Mouse (Mus musculus): ENCODE results near the gene Esr1. TPM values are rescaled to one million over a fixed set of nuclear protein-coding genes. Genes with fewer than 3 reads are reported as not detected.

Gene Esr1
- polyA plus RNA-seq, 1 experiment from 2014 or later = 0.34 TPM

DNA sequence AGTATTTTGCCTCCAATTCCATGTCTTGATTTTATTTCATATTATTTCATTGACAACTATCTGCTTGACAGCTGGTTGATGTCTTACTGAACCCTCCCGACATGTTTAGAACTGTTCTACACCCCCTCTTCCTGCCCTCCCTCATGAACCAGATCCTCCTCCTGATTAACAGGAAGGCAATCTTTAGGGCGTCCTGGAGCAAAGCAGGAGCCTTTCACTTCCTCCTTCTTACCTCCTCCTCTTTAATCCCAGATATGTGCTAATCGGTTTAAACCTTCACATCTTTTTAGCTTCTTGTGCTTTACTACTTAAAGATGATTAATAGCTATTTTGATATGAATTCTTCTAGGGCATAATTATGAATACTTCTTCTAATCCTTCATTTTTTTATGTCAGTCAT lies 166.6 kb downstream of the Esr1 start:
- 48% methylated on average over 3 of the region's 3 CpGs for WGBS
- Histone ChIP-seq H3K9me3 (ENCODE audit: control insufficient read depth, low read length) (no peaks in the 10 kb centered on the region), H3K36me3 (ENCODE audit: control insufficient read depth, insufficient read depth, low read length) (no peaks in the 10 kb centered on the region), H3K4me3 (ENCODE audit: low read depth, low read length) (no peak overlapping the region), H3K27me3 (replicated peaks; ENCODE audit: control insufficient read depth, insufficient read depth, low read length) (no peaks in the 10 kb centered on the region), H3K4me1 (replicated peaks; ENCODE audit: control insufficient read depth, insufficient read depth, low read length) (no peaks in the 10 kb centered on the region), H3K9ac (ENCODE audit: low read length) (no peak overlapping the region), H3K27ac (ENCODE audit: low read depth) (no peak overlapping the region), H3K4me2 (ENCODE audit: low read length) (no peak overlapping the region)
- no peak for DNase-seq (ENCODE audit: low spot score)
- no peak for ATAC-seq (replicated peaks; ENCODE audit: low FRiP score, low TSS enrichment, low read depth)

DNA sequence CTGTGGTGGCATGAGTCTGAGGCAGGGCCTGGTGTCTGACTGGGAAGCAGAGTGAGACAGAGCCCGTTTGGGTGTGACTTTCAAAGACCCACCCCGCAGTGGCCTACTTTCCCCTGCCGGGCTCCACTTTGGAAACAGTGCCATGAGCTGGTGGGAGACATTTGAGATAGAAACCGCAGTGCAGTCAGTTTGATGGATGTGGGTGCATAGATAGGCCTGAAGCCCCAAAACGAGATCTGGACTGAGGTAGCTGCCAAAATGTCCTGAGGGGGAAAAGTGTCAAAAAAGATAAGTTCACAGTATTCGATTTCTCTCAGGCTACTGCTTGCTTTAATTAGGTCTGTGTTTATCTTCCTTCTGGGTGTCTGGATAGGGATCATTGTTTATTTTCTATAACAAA lies 169.5 kb downstream of the Esr1 start:
- WGBS = 54% methylated on average over 6 of the region's 6 CpGs
- Histone ChIP-seq H3K4me2 (ENCODE audit: low read length) (no peak overlapping the region), H3K27me3 (replicated peaks; ENCODE audit: control insufficient read depth, insufficient read depth, low read length) (no peaks in the 10 kb centered on the region), H3K9me3 (ENCODE audit: control insufficient read depth, low read length) (no peaks in the 10 kb centered on the region), H3K36me3 (ENCODE audit: control insufficient read depth, insufficient read depth, low read length) (no peaks in the 10 kb centered on the region), H3K27ac (ENCODE audit: low read depth) (no peak overlapping the region), H3K9ac (ENCODE audit: low read length) (no peak overlapping the region), H3K4me3 (ENCODE audit: low read depth, low read length) (no peak overlapping the region), H3K4me1 (replicated peaks; ENCODE audit: control insufficient read depth, insufficient read depth, low read length) (no peaks in the 10 kb centered on the region)
- no peak for DNase-seq (ENCODE audit: low spot score)
- ATAC-seq (replicated peaks; ENCODE audit: low FRiP score, low TSS enrichment, low read depth) = no peak

DNA sequence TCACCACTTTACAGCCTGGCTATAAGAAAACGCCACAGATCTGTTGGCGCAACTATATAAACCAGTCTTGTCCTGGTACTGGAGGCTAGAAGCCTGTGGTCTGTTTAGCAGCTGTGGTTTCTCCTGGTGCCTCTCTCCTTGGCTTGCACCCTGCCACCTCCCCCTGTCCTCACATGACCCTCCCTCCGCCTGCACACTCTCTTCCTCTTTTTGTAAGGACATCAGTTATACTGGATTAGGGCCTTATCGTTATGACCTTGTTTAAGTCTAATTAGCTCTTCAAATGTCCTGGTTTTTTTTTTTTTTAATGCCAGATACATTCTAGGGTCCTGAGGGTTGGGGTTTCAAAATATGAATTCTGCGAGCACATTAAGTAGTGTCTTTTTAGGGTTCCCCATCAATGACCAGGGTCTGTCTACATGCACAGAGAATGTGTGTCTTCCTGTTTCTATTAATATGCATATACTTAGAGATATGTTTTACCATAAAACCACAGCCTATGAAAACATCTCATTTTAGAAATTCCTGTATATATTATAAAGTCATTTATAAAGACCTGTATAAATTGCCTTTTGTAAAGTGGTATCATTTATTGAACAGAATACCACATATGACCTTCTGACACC lies 175.7 kb downstream of the Esr1 start:
- WGBS = 83% methylated on average over 5 of the region's 5 CpGs
- Histone ChIP-seq H3K4me2 (ENCODE audit: low read length) (no peak overlapping the region), H3K27ac (ENCODE audit: low read depth) (no peak overlapping the region), H3K9me3 (ENCODE audit: control insufficient read depth, low read length) (no peaks in the 10 kb centered on the region), H3K9ac (ENCODE audit: low read length) (no peak overlapping the region), H3K36me3 (ENCODE audit: control insufficient read depth, insufficient read depth, low read length) (no peaks in the 10 kb centered on the region), H3K4me1 (replicated peaks; ENCODE audit: control insufficient read depth, insufficient read depth, low read length) (no peaks in the 10 kb centered on the region), H3K4me3 (ENCODE audit: low read depth, low read length) (no peak overlapping the region), H3K27me3 (replicated peaks; ENCODE audit: control insufficient read depth, insufficient read depth, low read length) (no peaks in the 10 kb centered on the region)
- DNase-seq (ENCODE audit: low spot score) (no peak), ATAC-seq (replicated peaks; ENCODE audit: low FRiP score, low TSS enrichment, low read depth) (no peak)

DNA sequence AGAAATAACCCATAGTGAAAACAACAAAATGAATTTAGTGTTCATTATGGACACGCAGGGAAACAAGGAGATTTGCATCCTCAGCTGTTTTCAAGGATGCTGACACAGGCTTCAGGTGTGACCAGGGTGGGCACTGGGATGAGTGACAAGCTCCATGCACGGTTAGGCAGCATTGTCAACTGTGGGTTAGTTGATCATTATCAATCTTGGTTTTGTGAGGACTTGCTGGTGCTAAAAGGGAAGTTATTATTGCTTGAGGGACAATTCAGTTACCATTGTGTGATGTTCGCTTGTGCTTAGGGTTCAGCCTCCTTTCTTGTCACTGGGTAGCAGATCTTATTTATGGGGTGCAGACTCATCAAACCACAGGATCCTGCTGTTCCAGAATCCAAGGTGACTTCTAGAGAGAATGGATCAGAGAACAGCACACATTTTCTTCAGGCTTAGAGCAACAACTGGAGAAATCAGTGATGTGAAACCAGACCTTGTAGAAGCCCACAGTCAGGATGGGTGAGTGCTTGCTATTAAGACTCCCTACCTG lies 186.9 kb downstream of the Esr1 start:
- no peaks in the 10 kb centered on the region for H3K27me3 ChIP-seq (replicated peaks; ENCODE audit: control insufficient read depth, insufficient read depth, low read length)
- no peak overlapping the region for H3K9ac ChIP-seq (ENCODE audit: low read length)
- H3K36me3 ChIP-seq (ENCODE audit: control insufficient read depth, insufficient read depth, low read length) = no peaks in the 10 kb centered on the region
- 70% methylated on average over 3 of the region's 3 CpGs for WGBS
- ATAC-seq (replicated peaks; ENCODE audit: low FRiP score, low TSS enrichment, low read depth) (no peak), DNase-seq (ENCODE audit: low spot score) (no peak)
- H3K4me1 ChIP-seq (replicated peaks; ENCODE audit: control insufficient read depth, insufficient read depth, low read length) = no peaks in the 10 kb centered on the region
- H3K9me3 ChIP-seq (ENCODE audit: control insufficient read depth, low read length) = no peaks in the 10 kb centered on the region
- H3K4me3 ChIP-seq (ENCODE audit: low read depth, low read length) = no peak overlapping the region
- H3K27ac ChIP-seq (ENCODE audit: low read depth) = no peak overlapping the region
- H3K4me2 ChIP-seq (ENCODE audit: low read length) = no peak overlapping the region

DNA sequence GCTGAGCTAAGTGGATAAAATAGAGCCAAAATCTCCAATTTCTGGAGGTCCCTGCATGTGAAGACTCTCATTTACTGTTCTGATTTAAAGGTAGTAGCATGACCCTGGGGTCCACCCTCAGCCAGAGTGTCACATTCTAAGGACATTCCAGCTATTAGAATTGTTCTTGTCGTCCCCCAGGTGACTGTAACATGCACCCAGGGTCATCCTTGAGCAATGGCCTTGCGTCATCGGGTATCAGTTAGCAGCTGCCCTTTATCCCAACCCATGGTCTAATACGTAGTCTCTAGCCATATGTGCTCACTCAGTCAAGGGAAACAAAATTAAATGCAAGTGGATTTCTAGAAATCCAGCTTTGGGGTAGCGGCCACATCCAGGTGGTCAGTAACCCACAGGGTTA lies 213.0 kb downstream of the Esr1 start:
- WGBS = 85% methylated on average over 5 of the region's 5 CpGs
- no peak overlapping the region for H3K9ac ChIP-seq (ENCODE audit: low read length)
- no peaks in the 10 kb centered on the region for H3K4me1 ChIP-seq (replicated peaks; ENCODE audit: control insufficient read depth, insufficient read depth, low read length)
- no peaks in the 10 kb centered on the region for H3K9me3 ChIP-seq (ENCODE audit: control insufficient read depth, low read length)
- H3K4me3 ChIP-seq (ENCODE audit: low read depth, low read length) = no peak overlapping the region
- no peaks in the 10 kb centered on the region for H3K27me3 ChIP-seq (replicated peaks; ENCODE audit: control insufficient read depth, insufficient read depth, low read length)
- ATAC-seq (replicated peaks; ENCODE audit: low FRiP score, low TSS enrichment, low read depth) (no peak), DNase-seq (ENCODE audit: low spot score) (no peak)
- no peak overlapping the region for H3K4me2 ChIP-seq (ENCODE audit: low read length)
- no peak overlapping the region for H3K27ac ChIP-seq (ENCODE audit: low read depth)
- H3K36me3 ChIP-seq (ENCODE audit: control insufficient read depth, insufficient read depth, low read length) = no peaks in the 10 kb centered on the region

DNA sequence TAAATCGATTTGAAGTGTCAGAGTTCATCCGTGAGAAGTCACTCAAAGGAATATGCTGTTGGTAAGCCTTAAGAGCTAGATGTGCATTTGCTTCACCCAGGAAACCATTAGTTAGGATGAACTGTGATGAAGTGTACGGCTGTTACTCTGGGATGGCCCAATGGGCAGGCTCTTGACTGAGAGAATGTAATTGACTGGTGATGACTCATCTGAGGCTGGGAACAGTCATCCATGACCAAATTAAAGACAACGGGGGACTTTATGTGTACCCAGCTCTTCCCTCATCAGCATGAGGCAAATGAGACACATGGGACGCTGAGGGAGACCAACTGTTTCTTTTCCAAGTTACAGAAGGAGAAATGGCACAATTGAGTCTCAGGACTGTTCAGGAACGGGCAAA lies 219.2 kb downstream of the Esr1 start:
- ATAC-seq (replicated peaks; ENCODE audit: low FRiP score, low TSS enrichment, low read depth) = no peak
- no peak overlapping the region for H3K4me2 ChIP-seq (ENCODE audit: low read length)
- H3K36me3 ChIP-seq (ENCODE audit: control insufficient read depth, insufficient read depth, low read length) = no peaks in the 10 kb centered on the region
- H3K4me1 ChIP-seq (replicated peaks; ENCODE audit: control insufficient read depth, insufficient read depth, low read length) = no peaks in the 10 kb centered on the region
- 85% methylated on average over 6 of the region's 6 CpGs for WGBS
- H3K4me3 ChIP-seq (ENCODE audit: low read depth, low read length) = no peak overlapping the region
- DNase-seq (ENCODE audit: low spot score) = no peak
- H3K27ac ChIP-seq (ENCODE audit: low read depth) = no peak overlapping the region
- H3K9ac ChIP-seq (ENCODE audit: low read length) = no peak overlapping the region
- H3K27me3 ChIP-seq (replicated peaks; ENCODE audit: control insufficient read depth, insufficient read depth, low read length) = no peaks in the 10 kb centered on the region
- H3K9me3 ChIP-seq (ENCODE audit: control insufficient read depth, low read length) = no peaks in the 10 kb centered on the region

DNA sequence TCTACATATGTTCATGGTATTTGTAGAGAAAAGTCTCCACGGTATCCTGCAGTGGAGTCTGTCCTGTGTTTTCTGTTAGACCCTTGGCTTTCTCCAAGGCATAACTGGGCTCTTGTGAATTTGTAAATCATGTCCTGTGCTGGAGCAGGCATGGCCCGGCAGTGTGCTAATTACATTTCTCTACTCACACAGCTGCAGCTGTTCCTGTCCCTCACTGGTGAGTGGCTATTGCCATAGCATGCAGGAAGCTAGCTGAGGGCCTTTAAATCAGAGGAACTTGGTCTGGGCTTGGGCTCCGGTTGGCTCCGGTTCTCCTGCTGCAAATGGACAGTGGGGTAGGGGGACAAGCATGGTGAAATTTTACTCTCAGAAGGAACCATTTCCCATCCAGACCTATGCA lies 226.7 kb downstream of the Esr1 start:
- Histone ChIP-seq H3K9me3 (ENCODE audit: control insufficient read depth, low read length) (no peaks in the 10 kb centered on the region), H3K36me3 (ENCODE audit: control insufficient read depth, insufficient read depth, low read length) (no peaks in the 10 kb centered on the region), H3K27me3 (replicated peaks; ENCODE audit: control insufficient read depth, insufficient read depth, low read length) (no peaks in the 10 kb centered on the region), H3K4me3 (ENCODE audit: low read depth, low read length) (no peak overlapping the region), H3K27ac (ENCODE audit: low read depth) (no peak overlapping the region), H3K4me2 (ENCODE audit: low read length) (no peak overlapping the region), H3K4me1 (replicated peaks; ENCODE audit: control insufficient read depth, insufficient read depth, low read length) (no peaks in the 10 kb centered on the region), H3K9ac (ENCODE audit: low read length) (no peak overlapping the region)
- no peak for ATAC-seq (replicated peaks; ENCODE audit: low FRiP score, low TSS enrichment, low read depth)
- no peak for DNase-seq (ENCODE audit: low spot score)
- 74% methylated on average over 4 of the region's 4 CpGs for WGBS

DNA sequence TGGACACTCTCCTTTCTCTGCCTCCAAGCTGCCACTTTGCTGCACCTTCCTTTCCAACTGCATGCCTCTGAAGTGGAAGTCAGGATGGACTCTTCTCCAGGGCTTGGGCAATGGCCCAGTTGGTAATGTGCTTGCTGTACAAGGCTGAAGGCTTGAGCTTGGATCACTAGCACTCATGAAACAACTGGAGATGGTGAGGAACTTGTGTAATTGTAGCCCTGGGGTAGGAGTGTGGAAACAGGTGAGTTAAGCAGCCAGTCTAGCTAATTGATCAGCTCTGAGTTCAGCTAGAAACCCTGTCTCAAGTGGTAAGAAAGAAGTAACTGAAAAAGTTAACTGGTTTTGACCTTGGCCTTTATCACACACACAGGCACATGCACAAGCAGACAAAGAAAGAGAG lies 229.6 kb downstream of the Esr1 start:
- no peaks in the 10 kb centered on the region for H3K27me3 ChIP-seq (replicated peaks; ENCODE audit: control insufficient read depth, insufficient read depth, low read length)

DNA sequence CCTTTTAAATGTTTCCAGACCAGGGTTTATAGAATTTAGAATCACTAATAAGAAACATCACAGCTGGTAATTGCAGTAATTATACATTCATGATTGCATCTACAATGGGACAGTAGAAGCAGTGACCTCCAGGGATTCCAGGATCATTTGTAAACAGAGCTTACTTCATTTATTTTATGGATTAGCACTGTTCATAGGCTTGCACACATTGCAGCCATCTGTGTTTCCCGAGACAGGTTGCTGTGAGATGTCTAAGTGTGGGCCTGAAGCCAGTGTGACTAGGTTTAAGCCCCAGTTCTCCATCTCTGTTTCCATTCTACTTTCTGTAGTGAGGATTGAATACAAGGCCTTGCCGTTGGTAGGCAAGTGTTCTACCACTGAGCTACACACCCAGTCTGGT lies 236.1 kb downstream of the Esr1 start:
- H3K4me1 ChIP-seq (replicated peaks; ENCODE audit: control insufficient read depth, insufficient read depth, low read length) = no peaks in the 10 kb centered on the region
- ATAC-seq (replicated peaks; ENCODE audit: low FRiP score, low TSS enrichment, low read depth) (no peak), DNase-seq (ENCODE audit: low spot score) (no peak)
- WGBS = 77% methylated on average over 2 of the region's 2 CpGs
- H3K4me2 ChIP-seq (ENCODE audit: low read length) = no peak overlapping the region
- no peak overlapping the region for H3K27ac ChIP-seq (ENCODE audit: low read depth)
- no peaks in the 10 kb centered on the region for H3K36me3 ChIP-seq (ENCODE audit: control insufficient read depth, insufficient read depth, low read length)
- H3K4me3 ChIP-seq (ENCODE audit: low read depth, low read length) = no peak overlapping the region
- H3K27me3 ChIP-seq (replicated peaks; ENCODE audit: control insufficient read depth, insufficient read depth, low read length) = no peaks in the 10 kb centered on the region
- H3K9me3 ChIP-seq (ENCODE audit: control insufficient read depth, low read length) = no peaks in the 10 kb centered on the region
- no peak overlapping the region for H3K9ac ChIP-seq (ENCODE audit: low read length)

More for the DNA sequence above, 229.6 kb downstream of the Esr1 start:
- H3K4me2 ChIP-seq (ENCODE audit: low read length) = no peak overlapping the region
- DNase-seq (ENCODE audit: low spot score) (no peak), ATAC-seq (replicated peaks; ENCODE audit: low FRiP score, low TSS enrichment, low read depth) (no peak)
- H3K9me3 ChIP-seq (ENCODE audit: control insufficient read depth, low read length) = no peaks in the 10 kb centered on the region
- H3K4me3 ChIP-seq (ENCODE audit: low read depth, low read length) = no peak overlapping the region
- H3K4me1 ChIP-seq (replicated peaks; ENCODE audit: control insufficient read depth, insufficient read depth, low read length) = no peaks in the 10 kb centered on the region
- H3K36me3 ChIP-seq (ENCODE audit: control insufficient read depth, insufficient read depth, low read length) = no peaks in the 10 kb centered on the region
- H3K9ac ChIP-seq (ENCODE audit: low read length) = no peak overlapping the region
- no peak overlapping the region for H3K27ac ChIP-seq (ENCODE audit: low read depth)
